Mouse (Mus musculus) liver (tissue): Measurements from ENCODE around the gene Dpep2nb.
"Not testable (repeated sequence)": the region's sequence is repeated elsewhere in the genome, so short reads cannot be mapped to it uniquely, and the experiment has no call there.

Experiments used
- DNase-seq: peaks from one replicate; pipeline ENCODE4 v3.0.0-alpha.2; 2020; ENCODE audit warnings: mixed read lengths

Dpep2nb gene

DNA sequence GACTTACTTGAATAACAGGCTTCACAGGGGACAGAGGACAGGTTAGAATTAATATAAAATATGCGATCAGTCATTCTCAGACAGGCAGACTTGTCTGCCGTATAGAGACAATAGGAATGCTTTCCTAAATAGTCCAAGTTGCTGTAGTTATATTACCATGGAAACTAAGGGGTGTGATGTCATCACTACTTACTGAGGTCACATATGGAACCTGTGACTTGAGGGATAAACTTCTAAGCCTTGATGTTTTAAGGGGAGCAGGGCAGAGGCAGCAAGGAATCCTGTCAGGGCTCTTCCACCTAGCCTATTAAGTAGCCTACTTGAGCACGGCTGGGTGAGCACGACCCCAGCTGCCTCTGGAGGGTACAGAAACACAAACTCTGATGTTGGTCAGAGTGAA is at the start of gene Dpep2nb:
TSS of gene Dpep2nb (minus strand) at position 101 of the 400 bp plus-strand sequence.
- no peak for DNase-seq

DNA sequence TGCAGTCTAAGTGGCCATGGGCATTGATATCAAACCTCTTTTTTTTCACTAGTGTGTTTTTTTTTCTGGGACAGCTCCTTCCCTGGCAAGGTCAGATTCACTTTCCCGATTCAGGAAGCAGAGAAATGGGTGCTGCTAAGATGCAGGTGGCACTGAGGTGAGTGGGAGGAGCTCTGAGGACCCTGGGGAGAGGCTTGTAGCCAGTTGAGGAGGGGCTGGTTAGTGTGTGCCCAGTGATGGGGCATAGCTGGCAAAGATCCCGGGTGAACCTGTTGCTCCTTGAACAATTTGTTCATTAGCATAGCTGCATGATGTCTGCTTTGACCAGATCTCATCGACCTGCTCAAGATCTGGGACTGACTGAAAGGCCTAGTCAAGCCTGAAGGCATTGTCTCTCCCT is 49.3 kb upstream of the Dpep2nb start:
- DNase-seq = no peak

DNA sequence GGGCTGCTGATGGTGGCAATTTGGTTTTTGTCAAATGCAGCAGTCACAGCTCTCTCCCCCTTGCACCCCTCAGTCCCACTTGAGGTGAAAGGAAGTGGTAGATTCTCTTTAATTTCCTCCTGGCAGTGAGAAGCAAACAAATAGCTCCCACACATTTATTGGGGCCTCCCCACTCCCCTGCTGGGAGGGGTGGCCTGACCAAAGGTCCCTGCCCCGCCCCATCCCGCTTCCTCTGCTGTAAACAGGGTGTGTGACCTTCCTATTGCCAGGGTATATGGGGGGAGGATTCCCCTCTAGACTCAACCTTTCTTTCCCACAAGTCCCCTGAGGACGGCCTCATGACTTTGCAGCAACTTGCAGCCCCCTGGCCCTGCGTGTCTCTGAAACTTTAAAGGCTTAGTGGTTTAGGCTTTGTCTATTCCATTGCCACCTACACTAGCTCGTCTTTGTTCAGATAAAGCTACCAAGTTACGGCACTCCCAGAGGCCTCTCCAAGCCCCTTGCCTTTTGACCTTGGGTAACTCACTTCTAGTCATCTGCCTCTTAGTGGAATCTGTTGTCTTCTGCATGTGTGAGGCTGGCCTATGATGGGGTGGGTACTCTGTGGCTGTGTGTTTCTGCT is 48.5 kb upstream of the Dpep2nb start:
- DNase-seq = peak; percentile 54

GRCm38 (mm10) chr8:106052510-106053089 is 46.8 kb upstream of the Dpep2nb start:
- DNase-seq = no peak

- DNase-seq = no peak
Observed at GRCm38 (mm10) chr8:106051068-106051467, 45.3 kb upstream of the Dpep2nb start.

DNA sequence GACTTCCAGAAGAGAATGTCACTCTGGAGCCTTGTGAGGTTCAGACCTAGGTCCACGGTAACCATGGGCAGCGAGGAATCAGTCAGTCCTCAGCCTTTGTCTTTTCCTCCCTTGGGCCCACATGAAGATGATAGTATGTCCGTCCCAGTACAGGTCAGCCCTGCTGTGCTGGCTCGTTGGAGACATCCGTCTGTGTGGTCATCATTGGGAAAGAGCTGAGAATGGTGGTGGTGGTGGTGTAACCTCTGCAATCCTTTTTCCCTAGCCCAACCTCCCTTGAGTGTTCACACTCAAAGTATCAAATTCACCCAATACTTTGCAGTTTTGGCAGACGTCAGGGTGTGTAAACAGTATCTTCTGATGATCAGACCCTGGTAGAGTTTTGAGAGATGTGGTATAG is 44.1 kb upstream of the Dpep2nb start:
- DNase-seq = no peak

DNA sequence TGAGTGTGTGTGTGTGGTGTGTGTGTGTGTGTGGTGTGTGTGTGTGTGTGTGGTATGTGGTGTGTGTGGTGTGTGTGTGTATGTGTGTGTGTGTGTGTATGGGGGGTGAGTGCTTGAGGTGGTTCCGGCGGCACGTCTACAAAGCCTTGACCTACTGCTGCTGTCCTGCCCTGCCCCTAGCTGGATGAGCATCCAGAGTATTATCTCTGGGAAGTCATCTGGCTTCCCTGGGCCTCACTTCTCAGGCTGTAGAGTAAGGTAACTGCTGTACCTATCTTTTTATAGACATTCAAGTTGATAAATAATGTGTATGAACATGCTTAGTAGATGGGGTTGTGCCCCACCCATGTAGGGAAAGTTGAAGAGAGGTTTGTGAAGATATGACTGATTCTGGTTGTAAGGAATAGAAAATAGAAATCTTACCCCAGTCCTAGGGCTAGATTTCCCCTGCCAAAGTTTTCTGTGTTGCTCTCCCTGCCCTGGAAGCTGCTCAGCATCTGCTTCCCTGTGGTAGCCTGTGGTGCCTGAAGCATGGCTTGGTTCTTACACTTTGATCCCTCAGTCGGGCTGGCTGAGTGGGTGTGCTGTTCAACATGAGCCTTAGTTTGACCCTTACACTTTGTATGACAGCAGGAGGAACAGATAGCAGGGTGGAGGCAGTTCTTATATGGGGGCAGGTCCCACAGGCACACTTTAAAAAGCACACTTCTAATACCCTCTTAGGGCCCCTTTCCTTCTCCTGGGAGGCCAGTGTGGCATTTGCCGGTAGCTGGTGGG is 42.3 kb upstream of the Dpep2nb start:
- DNase-seq = peak; percentile 62

DNA sequence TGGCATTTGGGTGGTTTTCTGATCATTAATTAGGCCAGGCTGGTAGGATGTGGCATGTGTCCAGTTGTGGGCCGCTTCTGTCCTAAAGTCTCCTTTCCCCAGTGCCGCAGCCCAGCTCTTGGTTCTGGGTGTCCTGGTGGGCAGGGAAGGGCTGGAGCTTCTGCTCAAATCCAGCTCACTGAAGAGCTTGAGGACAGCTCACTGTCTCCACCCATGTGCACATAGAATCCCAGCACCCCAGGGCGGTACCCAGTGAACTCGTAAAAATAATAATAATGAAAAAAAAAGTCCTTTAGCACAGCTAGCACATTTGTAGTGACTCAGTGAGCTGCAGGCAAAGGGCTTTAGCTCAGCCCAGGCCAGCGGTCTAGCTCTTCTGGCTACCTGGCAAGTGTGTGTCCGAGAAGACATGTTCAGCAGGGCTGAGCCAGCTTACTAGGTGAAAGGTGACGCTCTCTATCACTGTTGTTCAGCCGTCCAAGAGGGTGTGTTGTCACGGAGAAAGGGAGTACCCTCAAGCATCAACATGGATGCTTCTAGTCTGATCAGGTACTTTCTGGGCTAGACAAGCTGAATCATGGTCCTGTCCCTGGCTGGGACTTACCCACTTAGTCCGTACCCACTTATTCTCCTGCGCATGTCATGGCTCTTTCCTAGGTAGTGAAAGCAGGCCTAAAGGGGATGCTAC is 41.2 kb upstream of the Dpep2nb start:
- peak; percentile 65 for DNase-seq

- DNase-seq = peak; percentile 29
Observed at GRCm38 (mm10) chr8:106044151-106044550, 38.4 kb upstream of the Dpep2nb start.

DNA sequence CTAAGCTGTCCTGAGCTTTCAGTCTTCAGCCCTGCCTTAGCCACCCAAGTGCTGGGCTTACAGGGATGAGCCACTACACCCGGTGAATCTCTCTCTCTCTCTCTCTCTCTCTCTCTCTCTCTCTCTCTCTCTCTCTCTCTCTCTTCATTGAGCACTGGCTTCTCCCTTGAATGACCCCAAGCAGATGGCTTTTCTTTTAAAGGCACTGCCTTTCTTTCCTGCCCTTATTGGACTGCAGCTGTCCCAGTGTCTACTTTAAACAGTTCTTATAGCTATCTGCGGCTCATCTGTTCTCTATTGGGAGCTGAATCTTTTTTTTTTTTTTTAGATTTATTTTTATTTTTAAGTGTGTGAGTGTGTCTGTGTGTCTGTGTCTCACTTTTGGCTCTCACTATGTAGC is 37.3 kb upstream of the Dpep2nb start:
- no peak for DNase-seq

- no peak for DNase-seq
Observed at GRCm38 (mm10) chr8:106040218-106040617, 34.4 kb upstream of the Dpep2nb start.

DNA sequence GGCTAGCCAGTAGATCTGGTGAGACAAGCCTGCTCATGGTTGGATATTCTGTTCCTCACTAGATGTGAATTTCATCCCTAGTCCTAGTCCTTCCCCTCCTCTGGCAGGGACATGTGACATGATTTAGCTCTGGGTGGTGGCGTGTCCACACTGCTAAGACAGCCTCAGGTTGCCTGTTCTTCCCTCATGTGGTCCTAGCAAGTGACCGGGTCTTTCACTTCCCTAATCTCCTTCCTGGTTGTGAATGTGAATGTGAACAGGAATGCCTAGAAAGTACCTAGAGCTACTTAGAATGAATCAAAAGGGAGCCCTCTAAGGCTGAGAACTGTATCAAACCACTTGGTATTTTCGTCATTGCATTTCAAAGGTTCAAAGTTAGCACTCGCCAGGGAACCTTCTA is 33.8 kb upstream of the Dpep2nb start:
- no peak for DNase-seq

GRCm38 (mm10) chr8:106038721-106039120 is 32.9 kb upstream of the Dpep2nb start:
- no peak for DNase-seq

DNA sequence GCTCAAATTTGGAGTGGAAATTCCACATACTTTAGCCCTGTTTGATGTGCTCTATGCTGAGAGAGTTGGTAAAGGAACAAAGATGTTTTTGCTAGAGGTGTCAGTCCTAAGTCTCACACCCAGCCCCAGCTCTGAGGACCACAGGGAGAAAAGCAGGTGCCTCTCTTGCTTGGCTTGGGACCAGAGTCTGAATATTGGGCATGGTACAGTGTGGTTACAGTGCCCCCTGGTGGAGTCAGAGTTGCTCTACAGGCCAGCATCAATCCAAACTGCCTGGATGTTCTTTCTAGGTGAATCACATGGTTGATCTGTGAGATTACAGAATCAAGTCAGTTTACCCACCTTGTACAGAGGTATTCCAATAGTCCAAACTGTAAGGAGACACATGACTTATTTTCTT is 16.7 kb upstream of the Dpep2nb start:
- peak; percentile 78 for DNase-seq

DNA sequence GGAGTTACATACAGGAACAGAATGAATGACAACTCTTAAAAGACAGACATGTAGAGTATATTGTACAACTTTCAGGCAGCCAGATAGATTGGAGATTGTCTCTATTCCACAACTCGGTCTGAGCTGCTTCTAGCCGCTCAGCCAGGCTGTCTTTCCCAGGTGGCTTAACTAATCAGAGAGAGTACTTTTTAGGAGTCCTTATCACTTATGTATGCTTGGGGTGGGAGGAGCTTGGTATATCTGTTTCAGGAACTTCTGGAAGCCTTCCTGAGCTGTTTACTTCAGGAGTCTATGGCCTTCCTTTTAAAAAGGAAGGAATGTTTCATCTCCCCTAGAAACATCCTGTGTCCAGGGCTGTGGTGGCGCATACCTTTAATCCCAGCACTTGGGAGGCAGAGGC is 12.3 kb upstream of the Dpep2nb start:
- no peak for DNase-seq

DNA sequence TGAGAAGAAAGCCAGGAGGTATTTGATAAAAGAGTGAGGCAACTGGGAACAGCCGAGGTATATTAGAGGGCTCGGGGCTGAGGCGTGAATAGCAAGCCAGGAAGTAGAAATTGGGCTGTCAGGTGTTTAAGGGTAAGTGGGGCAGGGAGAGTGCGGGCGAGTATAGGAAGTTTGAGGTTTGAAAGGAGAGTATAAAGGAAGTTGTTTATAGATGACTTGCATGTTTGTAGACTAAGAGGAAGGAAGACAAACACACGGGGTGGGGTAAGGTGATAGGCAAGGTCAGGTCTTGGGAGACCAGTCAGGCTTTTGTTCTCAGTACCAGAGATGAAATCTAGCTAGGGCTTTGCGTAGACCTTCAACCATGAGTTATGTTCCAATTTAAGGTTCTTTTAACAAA is 11.4 kb upstream of the Dpep2nb start:
- DNase-seq = no peak

GRCm38 (mm10) chr8:106016284-106016683 is 10.5 kb upstream of the Dpep2nb start:
- DNase-seq = no peak

GRCm38 (mm10) chr8:106012203-106012602 is 6.4 kb upstream of the Dpep2nb start:
- DNase-seq = not testable (repeated sequence)

DNA sequence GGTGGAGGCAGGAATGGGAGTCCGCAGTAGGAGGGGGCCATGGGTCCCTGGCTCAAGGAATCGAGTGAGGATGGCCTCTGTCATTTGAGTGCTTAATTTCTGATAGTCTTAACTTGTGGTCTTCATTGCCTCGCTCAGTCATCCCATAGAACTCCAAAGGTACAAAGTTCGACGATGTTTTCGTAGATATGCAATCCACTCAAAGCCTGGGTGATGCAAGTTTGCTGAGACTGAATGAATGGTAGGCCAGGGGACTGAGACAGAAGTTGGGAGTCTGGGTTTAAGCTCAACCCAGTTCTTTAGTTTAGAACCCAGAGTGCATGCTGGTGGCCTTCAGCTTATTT is 5.8 kb upstream of the Dpep2nb start, which contains the start of gene Ddx28:
TSS of gene Ddx28 (minus strand) at position 240 of the 344 bp plus-strand sequence.
- no peak for DNase-seq

DNA sequence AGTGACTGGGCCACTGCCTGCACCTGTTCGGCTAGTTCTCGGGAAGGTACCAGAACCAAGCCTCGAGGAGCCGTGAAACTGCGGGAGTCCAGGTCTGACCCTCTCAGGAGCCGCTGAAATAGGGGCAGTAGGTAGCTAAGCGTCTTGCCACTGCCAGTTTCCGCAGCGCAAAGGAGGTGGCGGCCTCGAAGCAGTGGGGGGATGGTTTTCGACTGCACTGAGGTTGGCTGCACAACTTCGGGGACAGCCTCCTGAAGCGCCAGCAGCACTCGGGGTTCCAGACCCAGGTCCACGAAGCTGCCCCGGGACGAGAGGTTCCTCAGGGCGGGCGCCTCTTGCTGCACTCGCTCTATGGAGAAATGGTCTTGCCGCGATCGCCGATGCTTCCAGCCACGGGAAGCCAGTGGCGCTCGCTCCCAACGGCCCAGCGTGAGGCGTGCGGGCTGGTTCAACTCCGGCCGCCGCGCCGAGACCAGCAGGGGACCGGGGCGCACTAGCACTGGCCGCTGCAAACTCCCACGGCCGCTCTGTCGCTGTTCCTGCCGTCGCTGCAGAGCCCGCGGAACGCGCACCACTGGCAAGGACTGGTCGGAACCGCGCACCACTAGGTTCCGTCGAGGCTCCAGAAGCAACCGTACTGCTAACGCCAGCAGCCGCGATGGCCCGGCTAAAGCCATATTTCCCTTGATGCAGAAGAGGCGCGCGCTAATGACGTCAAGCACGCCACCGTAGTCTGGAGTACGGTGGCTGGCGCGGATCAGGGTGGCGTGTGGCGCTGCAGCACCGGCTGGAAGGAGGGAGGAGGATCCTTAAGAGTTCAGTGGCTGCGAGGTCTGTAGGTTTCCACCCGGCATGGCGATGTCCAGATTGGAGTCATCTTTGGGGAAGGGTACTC is 5.2 kb upstream of the Dpep2nb start:
- DNase-seq = peak; percentile 91

DNA sequence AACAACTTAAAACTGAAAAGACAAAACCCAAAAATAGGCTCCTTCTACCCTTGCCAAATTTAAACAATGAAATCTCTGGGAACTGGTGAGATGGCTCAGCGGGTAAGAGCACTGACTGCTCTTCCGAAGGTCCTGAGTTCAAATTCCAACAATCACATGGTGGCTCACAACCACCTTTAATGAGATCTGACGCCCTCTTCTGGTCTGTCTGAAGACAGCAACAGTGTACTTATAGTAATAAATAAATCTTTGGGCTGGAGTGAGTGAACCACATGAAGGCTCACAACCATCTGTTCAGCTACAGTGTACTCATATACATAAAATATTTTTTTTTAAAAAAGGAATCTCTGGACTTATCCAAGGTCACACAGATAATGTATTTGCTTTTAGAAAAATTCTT is 2.1 kb upstream of the Dpep2nb start:
- not testable (repeated sequence) for DNase-seq

DNA sequence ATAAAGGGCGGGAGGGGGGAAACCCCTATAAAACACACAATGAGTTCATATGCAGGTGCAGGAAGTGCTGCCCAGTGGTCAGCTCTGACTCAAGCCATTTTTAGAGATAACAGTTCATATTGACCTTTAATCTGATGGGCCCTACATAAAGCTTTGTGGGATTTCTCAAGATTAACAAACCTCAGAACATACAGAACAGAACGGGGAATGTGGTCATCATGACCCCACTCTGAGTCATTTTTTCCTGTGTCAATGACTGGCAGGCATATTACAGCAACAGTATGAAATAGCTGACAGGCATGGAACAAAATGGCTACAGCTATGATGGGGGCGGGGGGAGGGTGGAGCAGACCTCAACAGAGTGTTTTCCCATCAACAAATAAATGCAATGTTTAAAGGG is 1.4 kb upstream of the Dpep2nb start:
- no peak for DNase-seq

GRCm38 (mm10) chr8:106006413-106006812 is 638 bp upstream of the Dpep2nb start:
- no peak for DNase-seq
